Mouse (Mus musculus): ENCODE measurements at regions not wholly inside any gene's neighbourhood (a gene's known extent, or its start where the extent isn't known, plus 50 kb on each side); places are given as distances from the start of the nearest gene placed in this dataset.

- no peak for DNase-seq (ENCODE audit: extremely low spot score, low read depth, low spot score)
These were observed 320.7 kb upstream of the Clint1 start for GRCm38 (mm10) chr11:45531044-45531626.

- no peak for DNase-seq (ENCODE audit: extremely low spot score, low read depth, low spot score)
These were observed 318.3 kb upstream of the Clint1 start for GRCm38 (mm10) chr11:45533402-45534056.

GRCm38 (mm10) chr11:45535501-45536025 lies 316.3 kb upstream of the Clint1 start:
- DNase-seq (ENCODE audit: extremely low spot score, low read depth, low spot score): no peak

- DNase-seq (ENCODE audit: extremely low spot score, low read depth, low spot score): no peak
These were observed 313.8 kb upstream of the Clint1 start for GRCm38 (mm10) chr11:45538011-45538410.

- DNase-seq (ENCODE audit: extremely low spot score, low read depth, low spot score): peak; percentile 77
These were observed 312.4 kb upstream of the Clint1 start for GRCm38 (mm10) chr11:45539459-45539858.

GRCm38 (mm10) chr11:45544531-45544930 lies 307.3 kb upstream of the Clint1 start:
- DNase-seq (ENCODE audit: extremely low spot score, low read depth, low spot score): no peak

- DNase-seq (ENCODE audit: extremely low spot score, low read depth, low spot score): no peak
These were observed 305.8 kb upstream of the Clint1 start for GRCm38 (mm10) chr11:45545896-45546626.

GRCm38 (mm10) chr11:45546861-45547260 lies 305.0 kb upstream of the Clint1 start:
- DNase-seq (ENCODE audit: extremely low spot score, low read depth, low spot score): no peak

- DNase-seq (ENCODE audit: extremely low spot score, low read depth, low spot score): peak; percentile 93
These were observed 301.5 kb upstream of the Clint1 start for GRCm38 (mm10) chr11:45550376-45550775.

GRCm38 (mm10) chr11:45577469-45578154 lies 274.2 kb upstream of the Clint1 start:
- DNase-seq (ENCODE audit: extremely low spot score, low read depth, low spot score): no peak

- DNase-seq (ENCODE audit: extremely low spot score, low read depth, low spot score): no peak
These were observed 259.5 kb upstream of the Clint1 start for GRCm38 (mm10) chr11:45592335-45592734.

- peak; percentile 60 for DNase-seq (ENCODE audit: extremely low spot score, low read depth, low spot score)
These were observed 258.8 kb upstream of the Clint1 start for GRCm38 (mm10) chr11:45592890-45593642.

- no peak for DNase-seq (ENCODE audit: extremely low spot score, low read depth, low spot score)
These were observed 256.5 kb upstream of the Clint1 start for GRCm38 (mm10) chr11:45595372-45595771.

GRCm38 (mm10) chr11:45621824-45622223 lies 230.0 kb upstream of the Clint1 start:
- DNase-seq (ENCODE audit: extremely low spot score, low read depth, low spot score): no peak

GRCm38 (mm10) chr11:45622701-45623100 lies 229.2 kb upstream of the Clint1 start:
- no peak for DNase-seq (ENCODE audit: extremely low spot score, low read depth, low spot score)

- DNase-seq (ENCODE audit: extremely low spot score, low read depth, low spot score): no peak
These were observed 227.6 kb upstream of the Clint1 start for GRCm38 (mm10) chr11:45624233-45624632.

- no peak for DNase-seq (ENCODE audit: extremely low spot score, low read depth, low spot score)
These were observed 222.6 kb upstream of the Clint1 start for GRCm38 (mm10) chr11:45629250-45629649.

GRCm38 (mm10) chr11:45634535-45635235 lies 217.2 kb upstream of the Clint1 start:
- DNase-seq (ENCODE audit: extremely low spot score, low read depth, low spot score): no peak

GRCm38 (mm10) chr11:45635896-45636295 lies 216.0 kb upstream of the Clint1 start:
- DNase-seq (ENCODE audit: extremely low spot score, low read depth, low spot score): no peak

GRCm38 (mm10) chr11:45639236-45639635 lies 212.6 kb upstream of the Clint1 start:
- no peak for DNase-seq (ENCODE audit: extremely low spot score, low read depth, low spot score)
